Mouse (Mus musculus): ENCODE measurements around the gene Olfr800. TPM values are rescaled to one million over a fixed set of nuclear protein-coding genes. Genes with fewer than 3 reads are reported as not detected.

Gene Olfr800
- polyA plus RNA-seq, 1 experiment = not detected

DNA sequence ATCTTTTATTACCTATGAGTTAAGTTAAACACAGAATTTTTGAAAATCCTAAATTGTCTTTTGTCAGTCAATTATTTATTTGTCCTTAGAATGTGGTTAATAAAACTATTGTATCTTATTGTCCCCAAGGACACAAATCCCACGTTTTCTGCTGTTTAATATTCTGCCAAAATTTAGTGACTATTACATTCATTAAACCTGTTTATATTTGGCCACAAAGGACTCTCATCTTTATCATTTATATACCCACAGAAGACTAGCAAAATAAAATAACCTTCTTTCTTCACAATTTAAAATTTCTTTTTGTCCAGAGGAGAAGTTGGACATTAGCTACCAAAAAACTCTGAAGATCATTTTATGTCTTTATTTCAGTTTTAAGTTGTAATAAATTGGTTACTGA lies 20.3 kb upstream of the Olfr800 start, which contains the start of gene Olfr799:
Olfr799 (plus strand) TSS at position 301 of the 400 bp plus-strand sequence.
- no peak within 1 kb of the TSS for H3K4me3 ChIP-seq
- TF ChIP-seq TCF3 (IDR thresholded peaks at IDR 0.05; ENCODE audit: insufficient read length, low read depth) (no peak), MYOD1 (IDR thresholded peaks at IDR 0.05; ENCODE audit: control insufficient read depth in 1 of 3, insufficient read length in 2 of 3, low read depth in 2 of 3) (no peak)
- H3K4me2 ChIP-seq (ENCODE audit: low read depth) = no peak within 1 kb of the TSS
- no peaks in the 10 kb centered on the region for H3K27me3 ChIP-seq (ENCODE audit: control insufficient read depth, insufficient read depth, insufficient read length)
- no peaks in the 10 kb centered on the region for H3K36me3 ChIP-seq (ENCODE audit: control insufficient read depth, insufficient read depth)
- no peaks in the 10 kb centered on the region for H3K79me2 ChIP-seq (ENCODE audit: control insufficient read depth, insufficient read depth)
- H3ac ChIP-seq (ENCODE audit: control insufficient read depth, insufficient read length) = no peak within 1 kb of the TSS

DNA sequence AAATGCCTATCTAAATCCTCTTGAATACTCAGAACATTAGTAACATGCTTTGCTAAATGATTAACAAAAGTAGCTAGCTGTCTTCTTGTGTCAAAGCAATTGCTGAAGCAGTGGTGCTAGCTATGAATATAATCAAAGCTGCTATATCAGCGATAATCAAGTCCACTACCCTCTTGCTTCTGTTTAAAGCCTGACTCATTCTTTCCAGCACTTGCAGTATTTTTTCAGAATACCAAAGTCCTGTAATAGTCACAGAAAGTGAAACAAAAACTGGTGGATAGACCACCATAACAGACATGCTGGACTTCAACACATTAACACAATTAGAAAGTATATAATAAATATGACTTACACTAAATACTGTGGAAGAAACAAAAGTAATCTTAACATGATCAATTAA lies 5.7 kb upstream of the Olfr800 start:
- H3K4me2 ChIP-seq (ENCODE audit: low read depth) = no peak overlapping the region
- H3K27me3 ChIP-seq (ENCODE audit: control insufficient read depth, insufficient read depth, insufficient read length) = no peaks in the 10 kb centered on the region
- no peak overlapping the region for H3ac ChIP-seq (ENCODE audit: control insufficient read depth, insufficient read length)
- H3K4me3 ChIP-seq = no peak overlapping the region
- no peaks in the 10 kb centered on the region for H3K79me2 ChIP-seq (ENCODE audit: control insufficient read depth, insufficient read depth)
- H3K36me3 ChIP-seq (ENCODE audit: control insufficient read depth, insufficient read depth) = no peaks in the 10 kb centered on the region
- TF ChIP-seq MYOD1 (IDR thresholded peaks at IDR 0.05; ENCODE audit: control insufficient read depth in 1 of 3, insufficient read length in 2 of 3, low read depth in 2 of 3) = no peak
- TF ChIP-seq POLR2A (IDR thresholded peaks at IDR 0.05; ENCODE audit: insufficient read length, low read depth) = no peak
- TF ChIP-seq REST (IDR thresholded peaks at IDR 0.05; ENCODE audit: insufficient read depth, insufficient read length) = no peak
- TF ChIP-seq MAX (IDR thresholded peaks at IDR 0.05; ENCODE audit: low read depth) = no peak
- TF ChIP-seq TCF3 (IDR thresholded peaks at IDR 0.05; ENCODE audit: insufficient read length, low read depth) = no peak
- no peak for TF ChIP-seq TCF12 (IDR thresholded peaks at IDR 0.05; ENCODE audit: insufficient read depth, poor library complexity, severe bottlenecking)
- no peak for TF ChIP-seq POLR2AphosphoS2 (IDR thresholded peaks at IDR 0.05; ENCODE audit: insufficient read length, low read depth)
- TF ChIP-seq MYOG (IDR thresholded peaks at IDR 0.05; ENCODE audit: control insufficient read depth in 1 of 3, insufficient read depth in 1 of 3, insufficient read length in 2 of 3, low read depth in 2 of 3) = no peak
- no peak for TF ChIP-seq CEBPB (IDR thresholded peaks at IDR 0.05; ENCODE audit: insufficient read depth, poor library complexity, severe bottlenecking)
- no peak for TF ChIP-seq USF1 (IDR thresholded peaks at IDR 0.05; ENCODE audit: low read depth)
- TF ChIP-seq SRF (IDR thresholded peaks at IDR 0.05; ENCODE audit: control insufficient read depth, insufficient read length, low read depth) = no peak
- no peak for TF ChIP-seq E2F4 (IDR thresholded peaks at IDR 0.05; ENCODE audit: insufficient read depth)

DNA sequence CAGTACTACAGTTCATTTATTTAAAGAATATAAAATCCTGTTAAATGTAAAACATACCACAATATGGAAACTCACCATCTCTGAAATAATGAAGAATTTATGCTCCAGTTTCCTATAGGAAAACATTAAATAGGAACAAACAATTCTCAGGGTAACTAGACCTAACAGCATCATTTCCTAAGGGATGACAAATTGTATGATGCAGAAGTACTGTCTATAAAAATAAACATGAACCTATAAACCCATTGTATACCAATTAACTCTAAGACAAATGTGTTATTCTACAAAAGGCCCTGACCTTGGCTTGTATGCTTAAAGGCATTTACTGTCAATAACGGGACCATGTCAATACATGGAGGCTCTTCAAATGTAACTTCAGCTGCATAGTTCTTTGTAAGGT lies 16.3 kb downstream of the Olfr800 start, which contains the start of gene Olfr801:
Olfr801 (minus strand) TSS at position 101 of the 400 bp plus-strand sequence.
- H3K36me3 ChIP-seq (ENCODE audit: control insufficient read depth, insufficient read depth) = no peaks in the 10 kb centered on the region
- no peak within 1 kb of the TSS for H3K4me3 ChIP-seq
- TF ChIP-seq REST (IDR thresholded peaks at IDR 0.05; ENCODE audit: insufficient read depth, insufficient read length) = no peak
- no peaks in the 10 kb centered on the region for H3K79me2 ChIP-seq (ENCODE audit: control insufficient read depth, insufficient read depth)
- no peak within 1 kb of the TSS for H3K4me2 ChIP-seq (ENCODE audit: low read depth)
- no peak within 1 kb of the TSS for H3ac ChIP-seq (ENCODE audit: control insufficient read depth, insufficient read length)
- no peaks in the 10 kb centered on the region for H3K27me3 ChIP-seq (ENCODE audit: control insufficient read depth, insufficient read depth, insufficient read length)

DNA sequence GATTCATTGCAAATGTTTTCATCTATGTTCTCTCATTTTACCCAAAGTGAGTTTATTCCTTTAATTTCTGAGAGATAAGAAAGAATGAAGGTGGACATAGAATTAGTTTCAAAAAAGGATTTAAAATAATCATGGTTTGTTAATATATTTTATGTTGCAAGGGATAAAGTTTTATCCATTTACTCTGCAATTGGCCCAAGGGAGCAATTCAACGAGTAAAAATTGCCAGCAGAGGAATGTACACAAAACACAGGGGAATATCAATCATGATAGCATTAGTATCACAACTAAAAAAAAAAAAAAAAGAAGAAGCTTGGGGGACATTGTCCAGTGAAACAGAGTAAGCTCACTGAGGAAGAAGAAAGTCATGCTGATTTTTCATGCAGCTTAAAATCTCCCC lies 30.6 kb downstream of the Olfr800 start, which contains the start of gene Olfr802:
Olfr802 (minus strand) TSS at position 101 of the 400 bp plus-strand sequence.
- no peak within 1 kb of the TSS for H3K4me3 ChIP-seq
- TF ChIP-seq MAX (IDR thresholded peaks at IDR 0.05; ENCODE audit: low read depth) (no peak), POLR2AphosphoS2 (IDR thresholded peaks at IDR 0.05; ENCODE audit: insufficient read length, low read depth) (no peak), E2F4 (IDR thresholded peaks at IDR 0.05; ENCODE audit: insufficient read depth) (no peak), TCF12 (IDR thresholded peaks at IDR 0.05; ENCODE audit: insufficient read depth, poor library complexity, severe bottlenecking) (no peak), MYOG (IDR thresholded peaks at IDR 0.05; ENCODE audit: control insufficient read depth in 1 of 3, insufficient read depth in 1 of 3, insufficient read length in 2 of 3, low read depth in 2 of 3) (no peak), CEBPB (IDR thresholded peaks at IDR 0.05; ENCODE audit: insufficient read depth, poor library complexity, severe bottlenecking) (no peak), TCF3 (IDR thresholded peaks at IDR 0.05; ENCODE audit: insufficient read length, low read depth) (no peak), MYOD1 (IDR thresholded peaks at IDR 0.05; ENCODE audit: control insufficient read depth in 1 of 3, insufficient read length in 2 of 3, low read depth in 2 of 3) (no peak), REST (IDR thresholded peaks at IDR 0.05; ENCODE audit: insufficient read depth, insufficient read length) (no peak), USF1 (IDR thresholded peaks at IDR 0.05; ENCODE audit: low read depth) (no peak), POLR2A (IDR thresholded peaks at IDR 0.05; ENCODE audit: insufficient read length, low read depth) (no peak), SRF (IDR thresholded peaks at IDR 0.05; ENCODE audit: control insufficient read depth, insufficient read length, low read depth) (no peak)

DNA sequence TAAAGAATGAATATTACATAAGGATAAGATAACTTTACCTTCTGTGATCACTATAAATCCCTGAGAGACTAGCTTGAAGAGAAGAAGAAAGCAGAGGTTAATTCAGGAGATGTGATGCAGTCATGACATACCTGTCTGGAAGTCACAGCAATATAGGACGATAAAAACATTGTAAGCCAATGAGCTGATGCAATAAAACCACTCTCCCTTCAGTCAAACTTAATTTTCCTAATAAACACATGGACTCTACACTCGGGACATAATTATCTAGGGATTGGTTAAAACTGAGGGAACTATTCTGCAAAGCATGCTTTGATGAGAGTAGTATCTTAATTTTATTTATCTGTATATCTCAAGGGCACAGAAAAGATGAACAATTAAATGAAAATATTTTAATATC lies 36.7 kb downstream of the Olfr800 start, which contains the start of gene Olfr803:
Olfr803 (minus strand) TSS at position 101 of the 400 bp plus-strand sequence.
- no peak within 1 kb of the TSS for H3K4me3 ChIP-seq
- TF ChIP-seq TCF3 (IDR thresholded peaks at IDR 0.05; ENCODE audit: insufficient read length, low read depth) = no peak
- TF ChIP-seq MAX (IDR thresholded peaks at IDR 0.05; ENCODE audit: low read depth) = no peak
- TF ChIP-seq CEBPB (IDR thresholded peaks at IDR 0.05; ENCODE audit: insufficient read depth, poor library complexity, severe bottlenecking) = no peak
- no peak within 1 kb of the TSS for H3ac ChIP-seq (ENCODE audit: control insufficient read depth, insufficient read length)
- no peaks in the 10 kb centered on the region for H3K79me2 ChIP-seq (ENCODE audit: control insufficient read depth, insufficient read depth)
- H3K4me2 ChIP-seq (ENCODE audit: low read depth) = no peak within 1 kb of the TSS
- no peaks in the 10 kb centered on the region for H3K27me3 ChIP-seq (ENCODE audit: control insufficient read depth, insufficient read depth, insufficient read length)
- H3K36me3 ChIP-seq (ENCODE audit: control insufficient read depth, insufficient read depth) = no peaks in the 10 kb centered on the region

More for the DNA sequence above, 30.6 kb downstream of the Olfr800 start, which contains the start of gene Olfr802:
- Histone ChIP-seq H3K79me2 (ENCODE audit: control insufficient read depth, insufficient read depth) (no peaks in the 10 kb centered on the region), H3K36me3 (ENCODE audit: control insufficient read depth, insufficient read depth) (no peaks in the 10 kb centered on the region), H3K4me2 (ENCODE audit: low read depth) (no peak within 1 kb of the TSS), H3ac (ENCODE audit: control insufficient read depth, insufficient read length) (no peak within 1 kb of the TSS), H3K27me3 (ENCODE audit: control insufficient read depth, insufficient read depth, insufficient read length) (no peaks in the 10 kb centered on the region)

Data from myocyte (in vitro differentiated cells).